Mouse (Mus musculus) stomach, postnatal 0 days (tissue): Measurements from ENCODE around the gene Flrt1.

Experiments
- CTCF ChIP-seq: IDR thresholded peaks from 2 replicates; pipeline ENCODE4 v1.5.1; 2016; ENCODE audit warnings: antibody characterized with exemption, low read depth, mild to moderate bottlenecking, moderate library complexity
- EP300 ChIP-seq: optimal IDR thresholded peaks from 2 replicates; pipeline ENCODE3; 2016; ENCODE audit warnings: antibody characterized with exemption

DNA sequence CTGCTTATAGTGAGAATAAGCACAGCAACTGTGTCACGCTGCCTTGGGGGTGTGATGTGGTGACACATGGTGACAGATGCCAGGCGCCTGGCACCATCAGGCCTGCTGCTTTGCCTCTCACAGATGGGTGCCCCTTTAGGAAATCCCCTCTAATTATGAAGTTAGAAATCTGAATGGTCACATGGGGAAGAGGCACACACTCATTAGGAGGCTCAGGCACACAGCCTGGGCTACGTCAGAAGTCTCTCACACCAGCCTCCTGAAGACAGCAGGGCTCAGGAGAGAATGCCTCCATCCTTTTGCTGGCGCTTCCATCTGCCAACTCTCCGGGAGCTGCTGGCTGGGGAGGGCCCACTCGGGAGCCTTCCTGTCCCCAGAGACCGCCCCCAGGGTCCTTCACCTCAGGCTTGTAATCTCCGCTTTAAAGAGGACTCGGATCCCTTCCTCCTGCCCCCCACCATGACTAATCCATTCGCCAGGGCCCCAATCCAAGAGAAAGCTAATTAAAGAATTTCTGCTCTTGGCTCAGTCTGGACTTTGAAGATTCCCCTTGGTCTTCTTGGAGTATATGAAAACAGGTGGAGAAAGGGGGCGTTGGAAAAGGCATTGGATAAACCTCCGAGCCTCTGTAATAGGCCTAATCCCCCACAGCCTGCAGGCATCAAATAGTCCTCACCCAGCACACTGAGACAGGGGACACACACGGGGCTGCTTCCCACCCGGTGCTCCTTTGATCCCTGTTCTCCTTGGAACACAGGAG lies 22.3 kb downstream of the Flrt1 start:
- TF ChIP-seq CTCF: no peak
- no peak for TF ChIP-seq EP300
